Mouse (Mus musculus): ENCODE data around the gene Cdc42se1.
A peak's percentile ranks its signal among the peaks of the same experiment; 100 is the strongest.

Cdc42se1 gene

DNA sequence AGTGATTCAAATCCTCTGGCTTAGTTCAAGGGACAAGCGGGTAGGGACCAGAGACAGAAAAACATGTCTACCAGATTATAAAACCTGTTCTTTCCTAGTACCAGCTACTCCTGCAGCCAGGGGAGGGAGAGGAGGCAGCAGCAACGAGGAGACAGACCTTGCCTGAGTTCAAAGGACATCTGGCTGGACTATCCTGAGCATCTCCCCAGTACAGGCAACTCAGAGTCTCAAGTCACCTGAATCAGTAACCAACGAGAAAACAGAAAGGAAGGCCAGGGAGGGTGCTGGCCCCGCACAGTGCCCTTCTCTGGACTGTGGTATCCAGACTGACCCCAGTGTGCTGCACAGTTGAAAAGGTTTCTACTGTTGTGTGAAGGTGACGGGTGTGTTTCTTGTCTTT lies 28.4 kb downstream of the Cdc42se1 start:
- no peak for DNase-seq

DNA sequence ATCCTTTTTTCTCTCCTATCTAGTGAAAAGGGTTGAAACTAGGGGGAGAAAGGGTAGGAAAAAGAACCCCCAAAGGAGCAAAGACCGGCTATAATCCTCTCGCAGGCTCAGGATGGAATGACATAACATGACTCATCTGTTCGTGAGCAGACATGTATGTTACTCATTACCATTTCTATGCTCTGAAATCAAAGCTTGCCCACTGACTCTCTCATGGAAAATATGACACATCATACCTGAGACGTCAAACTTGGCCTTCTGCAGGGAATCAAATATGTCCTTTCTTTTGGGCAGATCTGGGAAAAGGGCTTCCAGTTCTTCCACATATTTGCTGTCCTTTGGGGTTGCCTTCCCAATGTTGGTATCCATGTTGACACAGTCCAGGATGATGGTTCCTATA lies 33.4 kb downstream of the Cdc42se1 start:
- DNase-seq, result no peak

DNA sequence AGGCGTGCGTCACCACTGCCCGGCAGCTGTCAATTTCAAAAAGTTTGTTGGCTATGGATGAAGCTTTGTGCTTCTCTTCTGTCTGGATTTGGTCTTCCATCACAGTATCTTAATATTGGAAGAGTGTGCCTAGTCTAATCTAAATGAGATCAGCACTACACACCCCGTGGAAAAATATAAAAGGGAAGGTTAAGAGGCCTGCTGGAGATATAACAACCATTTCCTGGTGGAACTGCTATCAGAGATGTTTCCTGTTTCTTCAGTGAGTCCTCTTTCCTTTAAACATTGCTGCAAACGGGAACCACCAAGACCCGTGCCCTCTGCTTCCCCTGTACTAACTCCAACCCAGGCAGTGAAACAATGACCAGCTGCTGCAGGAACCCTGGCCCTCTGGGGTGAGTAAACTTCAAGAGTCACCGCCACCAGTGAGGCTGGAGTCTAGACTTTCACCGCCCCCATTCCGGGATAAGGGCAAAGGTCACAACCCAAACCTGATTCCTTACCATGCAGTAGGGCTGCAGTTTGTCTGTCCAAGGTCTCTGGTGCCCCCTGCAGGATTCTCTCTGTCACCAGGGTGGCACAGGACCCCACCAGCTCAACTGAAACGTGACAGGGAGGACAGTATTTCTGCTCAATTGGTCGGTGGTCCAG lies 34.7 kb downstream of the Cdc42se1 start:
- no peak for DNase-seq

DNA sequence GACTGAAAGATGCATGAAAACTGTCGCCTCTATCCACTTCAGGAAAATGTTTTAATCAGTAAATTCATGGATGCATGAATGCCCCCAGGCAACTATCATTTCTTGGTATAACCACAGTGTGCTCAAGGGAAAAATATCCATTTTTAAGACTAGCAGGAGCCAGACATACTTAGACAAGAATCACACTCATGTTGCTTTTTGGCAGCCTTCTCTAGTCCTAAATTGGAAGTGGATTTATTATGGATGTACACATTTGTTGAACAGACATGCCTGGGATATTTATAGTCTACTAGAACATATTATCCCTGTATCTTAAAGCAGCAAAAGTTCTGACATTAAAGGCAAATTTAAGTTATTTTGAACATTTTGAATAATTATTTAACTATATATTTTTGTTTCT lies 36.2 kb downstream of the Cdc42se1 start:
- no peak for DNase-seq

DNA sequence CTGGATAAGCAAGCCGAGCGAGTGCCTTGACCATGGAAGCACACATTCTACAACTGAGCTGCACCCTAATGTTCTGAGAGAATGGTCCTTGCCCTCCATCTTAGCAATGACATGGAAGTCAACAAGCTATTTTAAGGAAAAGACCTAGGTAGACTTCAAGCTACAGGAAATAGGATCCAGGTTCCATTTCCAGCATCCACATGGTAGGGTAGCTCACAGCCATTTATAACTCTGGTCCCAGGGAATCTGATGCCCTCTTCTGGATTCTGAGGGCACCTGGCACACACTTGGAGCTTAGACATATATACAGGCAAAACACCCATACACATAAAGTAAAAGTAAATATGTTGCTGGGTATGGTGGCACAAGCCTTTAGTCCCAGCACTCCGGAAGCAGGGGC lies 37.5 kb downstream of the Cdc42se1 start:
- no peak for DNase-seq

DNA sequence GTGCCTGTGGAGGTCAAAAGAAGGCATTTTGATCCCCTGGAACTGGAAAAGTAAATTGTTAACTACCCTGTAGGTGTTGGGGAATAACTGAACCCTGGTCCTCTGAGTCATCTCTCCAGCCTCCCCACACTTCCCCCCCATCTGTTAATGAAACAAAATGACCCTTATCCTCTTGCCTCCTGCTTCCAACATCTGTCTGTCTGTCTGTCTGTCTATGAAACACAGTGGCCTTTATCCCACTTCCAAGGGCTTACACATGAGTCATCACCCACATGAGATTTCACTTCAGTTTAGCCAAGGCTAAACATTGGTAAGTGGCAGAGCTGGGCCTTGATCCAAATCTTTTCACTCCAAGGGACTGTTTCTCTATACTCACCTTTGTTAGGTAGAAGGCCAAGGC lies 39.3 kb downstream of the Cdc42se1 start:
- DNase-seq, result no peak

DNA sequence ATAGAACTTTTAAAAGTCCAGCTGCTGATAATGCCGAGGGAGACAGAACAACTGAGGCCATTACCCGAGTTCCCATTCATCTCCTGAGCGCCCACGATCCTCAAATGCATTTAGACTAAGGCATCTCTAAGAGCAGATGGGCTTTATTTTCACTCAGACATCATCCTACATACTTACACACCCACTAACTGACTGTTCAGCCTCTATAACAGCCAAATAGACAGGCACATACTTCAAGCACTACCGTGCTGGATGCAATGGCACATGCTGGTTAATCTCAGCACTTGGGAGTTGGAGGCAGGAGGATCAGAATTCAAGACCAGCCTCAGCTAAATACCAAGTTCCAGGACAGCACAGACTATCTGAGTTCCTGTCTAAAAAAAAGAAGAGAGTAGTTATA lies 41.3 kb downstream of the Cdc42se1 start:
- no peak for DNase-seq

DNA sequence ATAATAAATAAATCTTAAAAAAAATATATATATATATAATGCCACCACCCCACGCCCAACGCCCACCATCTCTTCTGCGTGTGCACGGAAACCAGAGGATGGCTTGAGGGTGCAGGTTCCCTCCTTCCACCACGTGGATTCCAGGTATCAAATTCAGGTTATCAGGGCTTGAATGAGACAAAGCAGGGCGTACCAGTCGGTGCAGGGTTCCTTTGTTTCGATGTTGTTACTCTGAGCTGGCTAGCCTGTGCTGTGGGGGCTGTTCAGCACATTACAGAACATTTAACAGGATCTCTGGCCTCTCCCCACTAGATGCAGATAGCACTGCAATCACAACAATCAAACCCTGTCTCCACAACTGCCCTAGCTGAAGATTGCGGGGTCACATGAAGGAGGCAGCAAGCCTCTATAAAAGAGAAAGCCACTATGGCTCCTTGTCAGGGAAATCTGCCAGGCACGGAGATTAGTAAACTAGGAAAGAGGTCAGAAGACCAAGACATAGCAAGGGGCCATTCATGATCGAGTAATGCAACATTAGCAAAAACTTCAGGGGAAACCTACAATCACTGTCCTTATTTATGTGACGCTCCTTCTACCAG lies 42.3 kb downstream of the Cdc42se1 start:
- peak; percentile 31 for DNase-seq

DNA sequence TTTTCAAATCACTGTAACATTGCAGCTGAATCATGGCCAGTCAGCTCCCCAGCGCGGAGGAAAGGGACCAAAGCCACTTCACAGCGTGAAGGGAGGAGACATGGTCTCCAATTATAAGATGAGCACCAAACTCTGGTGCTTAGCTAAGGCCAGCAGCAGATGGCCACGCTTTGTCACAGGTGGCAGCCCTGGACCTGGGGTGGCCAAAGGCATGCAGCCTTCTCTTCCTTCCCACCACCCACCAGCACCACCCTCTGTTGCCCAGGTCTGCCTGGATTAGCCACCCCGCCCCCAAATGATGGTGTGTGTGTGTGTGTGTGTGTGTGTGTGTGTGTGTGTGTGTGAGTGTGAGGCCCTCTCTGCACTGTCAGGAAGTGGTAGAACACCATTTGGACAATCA lies 44.9 kb downstream of the Cdc42se1 start:
- peak; percentile 98 for DNase-seq

DNA sequence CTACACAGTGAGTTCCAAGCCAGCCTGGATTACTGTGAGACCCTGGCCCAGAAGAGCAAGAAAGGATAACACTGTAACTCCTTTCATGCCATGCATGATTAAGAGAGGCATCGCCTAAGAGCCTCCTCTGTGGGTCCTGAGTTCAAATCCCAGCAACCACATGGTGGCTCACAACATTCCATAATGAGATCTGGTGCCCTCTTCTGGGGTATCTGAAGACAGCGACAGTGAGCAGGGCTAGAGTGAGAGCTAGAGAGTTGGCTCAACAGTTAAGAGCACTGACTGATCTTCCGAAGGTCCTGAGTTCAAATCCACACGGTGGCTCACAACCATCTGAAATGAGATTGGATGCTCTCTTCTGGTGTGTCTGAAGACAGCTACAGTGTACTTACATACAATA lies 45.9 kb downstream of the Cdc42se1 start:
- peak; percentile 49 for DNase-seq

DNA sequence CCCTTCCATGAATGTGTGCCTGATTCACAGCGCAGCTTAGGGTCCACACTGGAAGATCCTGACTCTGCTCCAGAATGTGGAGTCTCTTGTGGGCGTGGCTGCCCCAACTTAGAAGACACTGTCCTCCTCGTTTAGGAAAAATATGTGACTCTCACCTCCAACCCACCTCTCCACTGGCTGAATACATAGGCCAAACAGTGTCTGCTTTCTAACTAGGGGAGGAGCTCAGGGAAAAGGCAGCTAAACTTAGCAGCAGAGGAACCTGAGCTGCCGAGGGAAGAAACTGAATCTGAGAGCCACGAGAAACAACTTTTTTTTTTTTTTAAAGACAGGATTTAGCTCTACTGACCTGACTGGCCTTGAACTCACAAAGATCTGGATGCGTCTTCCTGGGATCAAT lies 46.6 kb downstream of the Cdc42se1 start:
- peak; percentile 42 for DNase-seq

DNA sequence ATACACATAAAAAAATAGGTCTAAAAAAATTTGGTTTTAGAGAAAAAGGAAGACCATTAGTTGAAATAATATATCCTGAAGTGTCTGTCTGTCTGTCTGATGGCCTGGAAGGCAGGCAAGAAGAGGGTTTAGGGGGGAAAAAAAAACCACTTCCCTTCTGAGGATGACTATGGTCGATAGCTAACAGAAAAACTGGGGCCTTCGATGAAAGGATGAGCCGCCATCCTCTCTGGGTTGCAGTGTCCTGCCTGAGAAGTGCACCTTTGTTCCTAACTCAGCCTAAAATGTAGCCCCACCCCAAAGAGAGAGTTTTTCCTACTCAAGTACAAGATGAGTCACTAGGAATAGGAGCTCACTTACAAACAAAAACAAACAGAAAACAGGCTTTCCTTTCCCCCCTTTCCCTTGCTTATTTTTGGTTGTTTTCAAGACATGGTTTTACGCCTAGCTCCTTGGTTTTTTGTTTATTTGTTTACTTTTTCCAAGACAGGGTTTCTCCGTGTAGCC lies 47.9 kb downstream of the Cdc42se1 start:
- no peak for DNase-seq

DNA sequence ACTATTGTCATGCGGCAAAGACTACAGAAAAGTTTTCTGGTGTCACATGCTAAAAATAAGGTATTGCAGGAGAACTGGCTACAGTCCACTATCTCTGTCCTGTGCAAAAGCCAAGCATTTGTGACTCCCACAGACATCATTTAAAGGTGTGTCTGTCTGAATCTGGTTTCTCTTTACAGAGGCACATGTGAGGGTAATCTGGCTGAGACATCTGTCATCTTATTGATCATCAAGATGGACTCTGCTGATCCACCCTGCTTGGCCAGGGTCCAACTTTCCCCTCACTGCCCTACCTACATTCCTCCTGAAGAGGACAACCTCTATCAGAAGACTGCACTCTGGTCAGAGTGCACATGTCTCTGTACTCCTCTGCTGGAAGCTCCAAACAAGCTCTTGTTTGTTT lies 48.6 kb downstream of the Cdc42se1 start:
- peak; percentile 55 for DNase-seq

DNA sequence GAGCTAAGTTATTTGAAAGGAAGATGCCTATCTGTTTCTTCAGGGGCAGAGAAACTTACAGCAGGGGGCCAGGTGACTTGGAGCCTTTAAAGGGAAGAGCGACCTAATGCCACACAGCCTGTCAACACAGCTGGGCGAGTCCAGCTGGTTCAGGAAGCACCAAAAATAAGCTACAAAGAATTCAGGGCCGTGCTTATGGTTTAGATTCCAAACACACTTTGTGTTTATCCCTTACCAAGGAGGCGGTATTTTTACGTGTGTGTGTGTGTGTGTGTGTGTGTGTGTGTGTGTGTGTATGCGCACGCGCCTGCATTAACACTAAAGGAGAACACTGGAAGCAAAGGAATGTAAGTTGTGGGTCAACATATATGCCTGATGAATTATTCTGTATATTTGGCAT lies 52.2 kb downstream of the Cdc42se1 start:
- DNase-seq, result peak; percentile 58

DNA sequence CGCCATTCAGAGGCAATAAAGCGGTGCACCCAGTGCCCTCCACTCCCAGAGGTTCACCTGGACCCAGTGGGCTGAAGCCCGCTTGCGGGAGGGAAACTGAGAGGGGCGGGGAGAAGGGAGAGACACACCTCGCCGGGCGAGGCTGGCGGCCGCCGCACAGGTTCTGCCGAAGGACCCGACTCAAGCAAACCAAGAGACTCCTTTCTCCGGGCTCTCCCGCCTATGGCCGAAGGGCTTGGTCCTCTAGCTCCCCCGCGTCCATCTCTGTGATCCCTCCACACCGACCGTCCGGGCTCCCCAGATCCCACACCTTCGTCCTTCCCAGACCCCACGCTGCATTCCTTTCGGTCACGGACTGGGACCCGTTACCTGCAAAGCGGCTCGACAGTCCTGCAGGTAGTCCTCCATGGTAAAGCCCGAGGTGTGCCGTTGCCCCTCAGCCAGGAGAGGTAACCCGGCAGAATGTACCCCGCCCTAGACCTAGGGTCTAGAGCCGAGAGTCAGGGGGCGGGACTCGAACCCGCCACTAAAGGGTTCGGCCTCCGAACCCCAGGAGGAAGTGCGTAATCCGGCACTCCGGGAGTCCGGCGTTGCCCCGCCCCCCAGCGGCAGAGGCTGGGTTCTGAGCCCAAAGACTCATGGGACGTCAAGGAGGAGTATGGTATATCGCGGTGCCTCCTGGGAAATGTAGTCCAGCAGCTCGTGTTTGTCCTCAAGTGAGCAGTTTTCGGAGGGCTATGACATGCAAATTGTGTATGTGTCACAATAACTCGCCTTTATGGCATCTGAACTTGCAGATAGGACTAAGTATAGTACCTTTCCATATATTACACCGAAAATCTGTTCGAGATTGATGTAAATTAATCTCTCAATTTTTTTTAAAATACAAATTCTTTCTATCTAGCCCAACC lies 52.9 kb downstream of the Cdc42se1 start, which contains the start of the genes Mindy1 and Prune1:
Gene Mindy1, plus strand, starts transcription at position 130 of the 911 bp plus-strand sequence.
Gene Prune1, minus strand, starts transcription at position 861 of the 911 bp plus-strand sequence.
- peak; percentile 99 for DNase-seq

DNA sequence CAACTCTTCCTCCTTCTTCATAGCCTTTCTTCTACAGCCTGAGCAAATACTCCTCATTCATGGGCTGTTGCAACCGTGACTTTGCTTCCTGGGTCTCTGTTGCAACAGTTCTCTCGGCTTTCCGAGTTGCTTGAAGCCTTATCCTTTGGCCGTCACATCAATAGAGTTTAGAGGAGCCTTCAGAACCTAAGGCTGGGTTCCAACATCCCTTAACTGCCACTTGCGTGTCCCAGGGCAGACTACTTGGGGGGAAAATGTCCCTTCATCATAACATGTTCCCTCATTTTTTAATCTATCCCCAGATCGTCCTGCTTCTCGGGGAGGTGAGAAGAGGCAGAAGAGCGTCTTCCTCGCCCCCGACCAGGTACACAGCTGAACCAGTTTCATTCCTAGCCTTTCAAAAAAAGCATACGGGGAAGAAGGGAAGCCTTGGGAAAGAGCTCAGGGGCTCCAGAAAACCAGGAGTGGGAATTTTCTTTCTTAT lies 53.9 kb downstream of the Cdc42se1 start:
- DNase-seq, result peak; percentile 56

DNA sequence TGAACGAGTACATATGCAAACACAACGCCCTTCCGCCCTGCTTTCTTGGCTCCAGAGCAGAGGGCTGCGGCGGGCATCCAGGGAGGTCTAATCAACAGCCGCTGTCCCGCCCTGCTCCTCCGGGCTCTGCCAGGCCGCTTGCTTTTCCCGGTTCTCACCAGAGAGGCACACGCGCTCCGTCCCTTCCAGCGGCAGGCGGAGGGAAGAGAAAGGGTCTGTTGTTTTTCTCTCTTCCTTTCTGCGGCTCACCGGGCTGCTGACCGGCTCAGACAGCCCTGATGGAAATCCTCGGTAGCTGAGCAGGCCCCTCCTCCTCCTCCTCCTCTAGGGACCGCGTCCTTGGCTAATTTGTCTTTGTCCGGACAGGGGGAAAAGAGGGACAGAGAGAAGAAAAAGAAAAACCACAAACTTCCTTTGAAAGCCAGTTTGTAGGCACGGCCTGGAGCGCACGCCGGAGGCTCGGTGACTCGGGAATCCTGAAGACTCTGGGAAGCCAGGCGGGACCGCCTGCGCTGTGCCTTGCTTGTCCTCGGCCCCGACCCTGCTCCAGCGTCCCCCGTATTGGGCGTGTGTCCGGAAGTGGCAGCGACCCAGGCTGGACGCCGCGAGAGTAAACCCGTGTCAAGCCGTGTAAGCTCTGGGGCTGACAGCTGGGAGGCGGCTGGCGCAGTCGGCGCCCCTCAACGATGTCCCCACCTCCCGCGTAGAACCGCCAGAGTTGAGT lies 54.5 kb downstream of the Cdc42se1 start:
- peak; percentile 88 for DNase-seq

DNA sequence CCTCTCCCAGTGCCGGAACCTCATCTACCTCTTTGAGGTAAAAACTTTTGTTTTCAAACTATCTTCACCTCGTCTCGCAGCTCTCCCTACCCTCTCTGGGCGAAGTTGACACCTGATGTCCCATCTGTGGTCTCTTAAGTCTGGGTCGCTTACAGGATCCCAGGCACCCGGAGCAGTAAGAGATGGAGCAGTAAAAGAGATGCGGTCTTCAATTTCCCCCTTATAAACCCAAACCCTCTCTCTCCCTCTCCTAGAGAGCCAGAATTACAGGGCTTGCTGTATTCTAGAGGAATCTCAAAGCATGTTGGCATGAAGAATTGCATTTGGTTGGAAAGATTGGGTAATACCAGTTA lies 55.0 kb downstream of the Cdc42se1 start:
- DNase-seq, result no peak

DNA sequence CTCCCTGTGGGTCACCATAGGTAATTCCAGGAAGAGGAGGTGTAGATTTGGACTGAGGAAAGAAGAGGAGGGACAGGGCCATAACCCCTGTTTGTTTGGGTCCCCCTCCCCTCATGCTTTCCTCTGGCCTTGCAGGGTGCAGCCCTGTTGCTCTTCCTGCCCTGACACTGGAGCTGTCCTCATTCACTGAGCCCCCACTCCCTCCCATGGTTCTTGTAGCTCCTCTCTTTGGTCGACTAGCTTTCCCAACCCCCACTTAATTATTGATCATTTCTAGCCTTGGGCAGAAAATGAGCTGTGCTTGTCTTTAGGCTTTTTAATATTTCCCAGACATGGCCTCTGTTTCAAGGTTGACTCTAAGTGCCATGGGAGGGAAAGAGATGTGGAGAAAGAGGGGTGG lies 55.5 kb downstream of the Cdc42se1 start:
- DNase-seq, result peak; percentile 54

DNA sequence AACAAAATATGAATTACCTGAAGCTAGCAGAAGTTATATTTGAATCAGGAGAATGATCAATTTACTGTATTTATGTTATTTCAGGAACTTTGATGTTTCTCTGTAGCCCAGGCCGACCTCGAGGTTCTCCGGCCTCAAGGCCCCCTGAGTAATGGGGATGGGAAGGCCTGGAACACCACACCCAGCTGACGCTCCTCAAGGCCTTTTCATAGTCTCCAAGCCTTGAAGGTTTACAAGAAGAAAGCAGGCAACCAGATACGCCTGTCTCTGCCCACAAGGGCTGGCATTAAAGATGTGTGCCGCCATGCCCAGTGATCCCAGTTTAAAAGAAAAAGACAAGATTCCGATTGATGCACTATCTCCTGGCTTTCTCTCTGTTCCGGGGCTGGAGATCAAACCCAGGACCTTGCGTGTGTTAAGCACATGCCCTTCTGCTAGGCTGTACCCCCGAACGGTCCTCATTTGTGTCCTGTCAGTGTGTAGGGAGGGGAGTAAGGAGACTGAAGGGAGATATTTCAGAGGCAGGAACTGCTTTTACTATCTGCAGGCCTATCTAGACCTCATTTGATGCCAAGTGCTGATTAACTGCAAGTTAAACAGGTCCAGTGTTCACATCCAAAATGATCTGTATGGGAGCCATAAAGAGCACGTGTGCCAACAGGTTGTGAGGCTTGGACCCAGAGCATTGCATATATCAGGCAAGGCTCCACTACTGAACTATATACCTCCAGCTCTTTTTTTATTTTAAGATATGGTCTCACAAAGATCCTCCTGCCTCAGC lies 56.2 kb downstream of the Cdc42se1 start:
- DNase-seq, result peak; percentile 24

DNA sequence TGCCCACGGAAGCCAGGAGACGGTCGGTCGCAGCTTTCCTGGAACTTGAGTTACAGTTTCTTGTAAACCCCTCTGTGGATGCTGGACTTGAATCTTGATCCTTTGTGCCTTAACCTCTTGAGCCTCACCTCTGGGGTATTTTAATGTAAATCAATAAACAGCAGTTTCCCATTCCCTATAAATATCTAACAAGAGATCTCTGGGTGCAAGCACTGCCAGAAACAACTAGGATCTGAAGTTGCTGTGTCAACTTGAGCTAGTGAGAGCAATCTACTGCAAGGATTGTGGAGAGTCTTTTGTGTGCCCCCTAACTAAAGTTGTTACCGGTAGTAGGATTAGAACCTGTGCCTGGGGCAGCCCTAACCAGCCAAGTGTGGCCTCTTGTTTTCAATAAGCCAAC lies 56.9 kb downstream of the Cdc42se1 start:
- peak; percentile 22 for DNase-seq

Measured in cerebellum, adult 11-12 months (tissue).